Mouse (Mus musculus) kidney, adult 18-20 months (tissue): ENCODE data around the gene Hoxc11.

Experiments used
- DNase-seq: peaks from one replicate; pipeline ENCODE4 v3.0.0; 2021

Gene Hoxc11

GRCm38 (mm10) chr15:102954192-102955006 lies at the start of gene Hoxc11:
Gene Hoxc11 (plus strand): TSS chr15:102954427.
- peak; percentile 57 for DNase-seq

- no peak for DNase-seq
Measured at GRCm38 (mm10) chr15:102904946-102905345, 49.3 kb upstream of the Hoxc11 start.

GRCm38 (mm10) chr15:102909536-102909935 lies 44.7 kb upstream of the Hoxc11 start:
- no peak for DNase-seq

DNA sequence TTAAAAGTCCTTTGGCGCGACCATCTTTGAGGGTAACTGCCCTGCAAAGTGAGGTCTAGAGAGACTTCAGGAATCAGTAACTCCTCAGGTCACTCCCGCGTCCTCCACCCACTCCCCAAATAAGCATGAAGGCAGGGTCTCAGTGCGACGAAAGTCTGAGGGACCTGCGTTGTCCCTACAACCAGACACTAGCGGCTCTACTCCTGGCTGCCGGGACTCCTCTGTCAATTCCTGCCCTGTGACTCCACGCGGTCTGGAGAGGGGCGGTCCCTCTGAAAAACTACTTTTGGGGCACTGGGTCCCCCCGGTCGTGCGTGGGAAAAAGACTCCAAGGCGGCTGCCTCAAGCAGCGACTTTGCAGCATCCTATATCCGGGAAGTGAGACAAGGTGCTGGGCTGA lies 44.2 kb upstream of the Hoxc11 start:
- no peak for DNase-seq

DNA sequence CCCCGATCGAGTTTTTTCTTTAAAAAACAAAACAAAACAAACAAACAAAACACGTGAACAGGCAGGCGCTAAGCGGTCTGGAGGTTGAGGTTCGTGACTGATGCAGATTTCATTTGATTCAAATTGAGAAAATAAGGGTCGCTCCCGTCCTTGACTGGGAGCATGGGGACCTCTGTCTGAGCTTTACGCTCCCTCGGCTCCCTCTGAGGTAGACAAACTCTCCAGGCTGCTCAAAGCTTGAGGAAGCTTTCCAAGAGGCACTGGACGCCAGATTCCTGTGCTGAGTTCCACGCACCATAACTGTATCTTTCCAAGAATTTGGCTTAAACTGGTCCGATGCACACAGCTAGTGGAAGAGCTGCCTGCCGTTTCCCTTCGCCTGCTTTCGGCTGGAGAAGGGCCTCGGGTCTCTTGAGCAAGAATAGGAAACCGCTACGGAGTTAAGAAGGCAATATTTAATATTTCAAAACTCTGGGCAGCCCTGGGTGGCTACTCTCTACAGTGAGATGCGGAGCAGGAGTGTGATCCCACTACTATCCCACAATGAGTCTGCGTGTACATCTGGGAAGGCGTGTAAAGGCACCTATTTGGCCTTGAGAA lies 43.6 kb upstream of the Hoxc11 start:
- DNase-seq = no peak

- DNase-seq = no peak
Measured at GRCm38 (mm10) chr15:102913038-102913585, 41.1 kb upstream of the Hoxc11 start.

GRCm38 (mm10) chr15:102917972-102918572 lies 36.2 kb upstream of the Hoxc11 start:
- DNase-seq = no peak

GRCm38 (mm10) chr15:102918611-102919265 lies 35.5 kb upstream of the Hoxc11 start:
- DNase-seq = no peak

GRCm38 (mm10) chr15:102919336-102920180 lies 34.7 kb upstream of the Hoxc11 start:
- DNase-seq = no peak

- peak; percentile 59 for DNase-seq
Measured at GRCm38 (mm10) chr15:102920619-102921018, 33.6 kb upstream of the Hoxc11 start.

DNA sequence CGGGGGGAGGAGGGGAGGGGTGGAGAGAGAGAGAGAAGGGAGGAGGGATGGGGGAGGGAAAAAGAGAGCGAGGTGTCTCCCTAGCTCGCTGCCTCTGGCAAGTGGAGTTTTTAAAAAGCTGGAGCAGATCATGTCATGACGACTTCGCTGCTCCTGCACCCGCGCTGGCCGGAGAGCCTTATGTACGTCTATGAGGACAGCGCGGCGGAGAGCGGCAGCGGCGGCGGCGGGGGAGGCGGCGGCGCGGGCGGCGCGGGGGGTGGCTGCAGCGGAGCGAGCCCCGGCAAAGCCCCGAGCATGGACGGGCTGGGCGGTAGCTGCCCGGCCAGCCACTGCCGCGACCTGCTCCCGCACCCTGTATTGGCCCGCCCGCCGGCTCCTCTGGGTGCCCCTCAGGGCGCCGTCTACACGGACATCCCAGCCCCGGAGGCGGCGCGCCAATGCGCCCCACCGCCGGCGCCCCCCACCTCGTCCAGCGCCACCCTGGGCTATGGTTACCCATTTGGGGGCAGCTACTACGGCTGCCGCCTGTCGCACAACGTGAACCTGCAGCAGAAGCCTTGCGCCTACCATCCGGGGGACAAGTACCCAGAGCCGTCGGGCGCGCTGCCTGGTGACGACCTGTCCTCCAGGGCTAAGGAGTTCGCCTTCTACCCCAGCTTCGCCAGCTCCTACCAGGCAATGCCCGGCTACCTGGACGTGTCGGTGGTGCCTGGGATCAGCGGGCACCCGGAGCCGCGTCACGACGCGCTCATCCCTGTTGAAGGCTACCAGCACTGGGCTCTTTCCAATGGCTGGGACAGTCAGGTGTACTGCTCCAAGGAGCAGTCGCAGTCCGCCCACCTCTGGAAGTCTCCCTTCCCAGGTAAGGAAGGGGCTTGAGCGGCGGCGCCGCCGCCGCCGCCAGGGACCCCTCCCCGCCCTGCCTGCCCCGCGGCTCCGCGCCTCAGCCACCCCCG lies 32.9 kb upstream of the Hoxc11 start, which contains the start of gene Hoxc13:
TSS of gene Hoxc13 (plus strand) at position 51 of the 959 bp plus-strand sequence.
- no peak for DNase-seq

DNA sequence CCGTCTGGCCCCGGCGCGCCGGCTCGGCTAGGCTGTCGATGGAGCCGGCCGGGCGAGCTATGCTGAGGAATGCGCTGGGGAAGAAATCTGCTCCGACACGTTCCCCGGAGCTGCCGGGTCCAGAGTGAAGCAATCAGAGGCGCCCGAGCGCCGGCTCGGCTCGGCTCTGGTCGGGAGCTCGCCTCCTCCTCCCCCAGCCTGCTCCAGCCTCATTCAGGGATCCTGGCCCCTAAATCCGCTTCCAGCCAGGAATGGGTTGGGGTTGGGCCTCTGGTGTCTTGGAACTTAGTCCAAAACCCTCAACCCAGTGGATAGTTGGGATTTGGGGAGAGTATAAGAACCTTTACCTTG lies 32.2 kb upstream of the Hoxc11 start:
- DNase-seq = no peak

DNA sequence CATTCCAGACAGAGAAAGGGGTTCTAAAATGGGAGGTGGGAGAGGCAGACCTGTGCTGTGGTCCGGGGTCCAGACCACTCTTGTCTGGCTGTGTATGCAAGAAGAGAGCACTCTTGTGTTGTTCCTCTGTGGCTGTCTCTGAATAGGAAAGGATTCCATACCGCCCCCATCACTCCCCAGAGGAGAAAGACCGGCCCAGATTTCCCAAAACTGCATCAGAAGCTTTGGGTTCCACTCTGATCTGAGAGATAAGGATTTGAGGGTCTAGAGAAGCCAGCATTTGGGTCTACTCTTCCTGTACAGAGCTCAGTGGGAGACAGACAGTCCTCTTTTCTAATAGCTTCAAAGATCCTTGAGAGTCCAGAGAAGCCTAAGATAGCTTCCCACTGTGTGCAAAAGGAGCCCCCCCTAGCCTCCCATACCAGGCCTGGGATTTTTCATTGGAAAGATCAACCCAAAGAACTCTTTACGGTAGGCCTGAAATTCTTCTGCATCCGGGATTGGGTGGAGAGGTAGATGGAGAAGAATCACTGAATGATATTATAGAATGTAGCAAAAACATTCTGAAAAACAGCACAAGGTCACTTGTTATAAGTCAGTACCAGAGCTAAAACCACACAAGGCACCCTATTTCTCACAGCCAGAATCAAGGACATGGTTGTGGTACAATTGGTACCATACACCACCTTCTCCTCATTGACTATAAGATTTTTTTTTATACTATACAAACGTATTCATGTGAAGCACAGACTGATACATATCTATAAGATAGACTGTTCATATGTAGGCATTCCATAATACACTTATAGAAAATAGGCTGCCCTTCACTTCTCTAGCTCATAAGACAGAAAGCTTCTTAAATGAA lies 31.4 kb upstream of the Hoxc11 start:
- DNase-seq = no peak

DNA sequence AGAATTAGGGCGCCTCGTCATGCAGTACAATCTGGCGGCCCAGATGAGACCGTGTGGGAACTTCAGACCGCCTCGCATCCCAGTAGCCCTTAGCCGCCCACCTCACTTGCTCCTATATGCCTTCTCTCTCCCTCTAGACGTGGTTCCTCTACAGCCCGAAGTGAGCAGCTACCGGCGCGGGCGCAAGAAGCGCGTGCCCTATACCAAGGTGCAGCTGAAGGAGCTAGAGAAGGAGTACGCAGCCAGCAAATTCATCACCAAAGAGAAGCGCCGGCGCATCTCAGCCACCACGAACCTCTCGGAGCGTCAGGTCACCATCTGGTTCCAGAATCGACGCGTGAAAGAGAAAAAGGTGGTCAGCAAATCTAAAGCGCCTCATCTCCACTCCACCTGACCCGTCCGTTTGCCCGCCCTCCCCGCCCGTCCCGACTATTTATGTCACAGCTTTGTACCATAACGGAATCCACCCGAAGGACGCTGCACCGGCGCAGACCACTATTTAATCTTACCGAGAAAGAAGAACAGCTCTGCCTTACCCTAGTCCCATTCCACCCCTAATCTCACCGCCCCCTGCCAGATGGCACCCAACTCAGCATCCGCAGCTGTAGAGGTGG lies 27.1 kb upstream of the Hoxc11 start:
- DNase-seq = no peak

GRCm38 (mm10) chr15:102931706-102932358 lies 22.4 kb upstream of the Hoxc11 start:
- DNase-seq = no peak

GRCm38 (mm10) chr15:102934438-102934837 lies 19.8 kb upstream of the Hoxc11 start:
- no peak for DNase-seq

GRCm38 (mm10) chr15:102934897-102935296 lies 19.3 kb upstream of the Hoxc11 start:
- no peak for DNase-seq

DNA sequence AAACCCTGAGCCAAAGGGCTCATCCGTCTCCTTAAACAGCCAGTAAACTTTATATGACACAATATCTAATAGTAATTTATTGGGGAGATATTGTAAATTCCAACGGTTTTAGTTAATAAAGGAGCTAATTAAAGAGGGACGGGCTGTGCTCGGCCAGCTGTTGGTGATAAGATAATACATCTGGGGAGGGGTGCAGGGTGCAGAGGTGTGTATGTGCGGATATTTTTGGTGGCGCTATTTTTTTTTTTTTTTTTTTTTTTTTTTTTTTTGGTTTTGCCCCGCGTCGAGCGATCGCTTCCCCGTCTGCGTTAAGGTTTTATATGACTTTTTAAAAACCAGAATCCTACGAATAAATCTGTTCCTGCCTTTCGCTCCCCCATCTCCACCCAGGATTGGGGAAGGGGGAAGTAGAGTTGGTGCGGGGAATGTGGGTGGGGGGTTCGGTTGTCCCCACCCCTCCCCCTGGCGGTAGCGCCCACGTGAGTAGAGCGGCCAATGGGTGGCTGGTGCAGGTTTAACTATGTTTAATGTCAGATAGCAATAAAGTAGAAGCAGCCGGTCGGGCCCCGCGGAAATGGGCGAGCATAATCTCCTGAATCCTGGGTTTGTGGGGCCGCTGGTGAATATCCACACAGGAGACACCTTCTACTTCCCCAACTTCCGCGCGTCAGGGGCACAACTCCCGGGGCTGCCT lies 17.8 kb upstream of the Hoxc11 start, which contains the start of gene Hoxc12:
TSS of gene Hoxc12 (plus strand) at position 479 of the 694 bp plus-strand sequence.
- DNase-seq = no peak
